Mouse (Mus musculus) thymus, postnatal 4 days (tissue): Measurements from ENCODE around the gene Mob4.

Source experiments
- DNase-seq: peaks from one replicate; pipeline ENCODE4 v3.0.0; 2021

Gene Mob4

GRCm38 (mm10) chr1:55186592-55187210 is 55.7 kb downstream of the Mob4 start:
- DNase-seq, result no peak

- DNase-seq, result no peak
Measured at GRCm38 (mm10) chr1:55192015-55192414, 61.0 kb downstream of the Mob4 start.

- peak; percentile 69 for DNase-seq
Measured at GRCm38 (mm10) chr1:55192824-55193223, 61.8 kb downstream of the Mob4 start.

GRCm38 (mm10) chr1:55193316-55193715 is 62.3 kb downstream of the Mob4 start:
- no peak for DNase-seq

GRCm38 (mm10) chr1:55194064-55194915 is 63.3 kb downstream of the Mob4 start:
- no peak for DNase-seq

- DNase-seq, result no peak
Measured at GRCm38 (mm10) chr1:55195021-55195420, 64.0 kb downstream of the Mob4 start.

GRCm38 (mm10) chr1:55196327-55197003 is 65.4 kb downstream of the Mob4 start:
- peak; percentile 43 for DNase-seq

GRCm38 (mm10) chr1:55198719-55199118 is 67.7 kb downstream of the Mob4 start:
- no peak for DNase-seq

- no peak for DNase-seq
Measured at GRCm38 (mm10) chr1:55201850-55202752, 71.1 kb downstream of the Mob4 start.
